Mouse (Mus musculus) G1E (cell line): ENCODE measurements at regions not wholly inside any gene's neighbourhood (a gene's known extent, or its start where the extent isn't known, plus 50 kb on each side); places are given as distances from the start of the nearest gene placed in this dataset.

Source experiments
- CTCF ChIP-seq: IDR thresholded peaks from 2 replicates; pipeline ENCODE4 v1.5.1; 2012; ENCODE audit warnings: low read depth, low read length, inconsistent platforms, mixed read lengths
- GATA1 ChIP-seq: IDR thresholded peaks from 2 replicates; pipeline ENCODE4 v1.6.1; 2012; ENCODE audit warnings: borderline replicate concordance, low read length, inconsistent platforms, mixed read lengths

DNA sequence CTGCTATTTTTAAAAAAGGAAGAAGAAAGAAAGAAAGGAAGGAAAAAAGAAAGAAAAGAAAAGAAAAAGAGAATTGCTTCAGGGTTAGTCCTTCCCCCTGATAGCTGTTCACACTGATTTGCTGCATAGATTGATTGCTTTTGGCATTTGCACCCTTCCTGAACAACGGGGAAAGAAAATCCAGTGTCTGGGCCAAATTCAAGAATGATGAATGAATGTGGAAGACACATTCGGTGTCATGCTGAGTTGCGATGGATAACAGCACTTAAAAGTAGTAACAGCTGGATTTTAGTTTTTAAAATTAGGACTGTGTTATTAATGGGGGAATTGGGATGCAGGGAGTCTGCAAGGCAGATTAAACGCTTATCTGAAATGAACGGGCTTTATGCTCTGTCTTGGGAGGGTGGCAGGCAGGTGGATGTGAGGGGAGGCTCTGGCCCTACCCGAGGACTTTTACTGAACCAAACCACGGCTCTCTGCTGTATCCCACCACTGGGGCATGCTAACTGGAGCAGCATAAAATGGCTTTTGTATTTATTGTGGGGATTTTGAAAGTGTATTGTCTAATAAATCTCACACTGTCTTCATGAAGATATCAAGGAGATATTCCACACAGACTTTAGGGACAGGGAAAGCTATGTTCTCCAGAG is 114.4 kb downstream of the Lca5 start:
- TF ChIP-seq CTCF (no peak), GATA1 (no peak)
